In the genomic region with DNA sequence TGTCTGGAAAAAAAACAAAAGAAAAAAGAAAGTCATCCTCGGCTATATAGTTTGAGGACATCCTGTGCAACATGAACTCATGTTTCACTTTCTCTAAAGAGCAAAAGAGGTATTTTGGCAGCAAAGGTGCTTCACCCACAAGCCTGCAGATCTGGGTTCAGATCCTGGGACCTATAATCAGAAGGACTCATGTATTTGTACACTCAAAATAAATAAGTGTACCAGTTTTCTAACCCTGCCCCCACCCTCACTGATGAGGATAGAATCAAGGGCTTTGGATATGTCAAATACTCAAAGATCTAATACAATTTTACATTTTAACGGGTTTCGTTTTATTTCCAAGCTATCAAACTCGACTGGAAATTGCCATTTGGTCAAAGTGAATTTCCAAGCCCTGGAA, we compare ENCODE assay signal across 22 mouse cellular contexts. TPM values are rescaled to one million over a fixed set of nuclear protein-coding genes. Genes with fewer than 3 reads are reported as not detected.
"Had no signal": no experiment of that assay in that cellular context is flagged by ENCODE, and none has a peak within 500 bp of the region (broad histone marks: within the 10 kb centered on the region; RNA-seq: fewer than 3 reads in every experiment).

No protein-coding gene starts in this region.

- H3K9ac ChIP-seq: kidney, embryonic 15.5 days; limb, embryonic 15.5 days; midbrain, embryonic 15.5 days; neural tube, embryonic 13.5 days had no signal

- DNase-seq: kidney, adult 18-20 months; kidney, postnatal 14 days; layer of hippocampus, adult 9-11 months; layer of hippocampus, postnatal 36 days; lung, adult 2 months; lung, postnatal 4 days; retina, postnatal 1 day; right cerebral cortex, postnatal 4 days; spleen, adult 18-20 months; thymus, adult 18-20 months; thymus, postnatal 14 days had no signal

- H3K9me3 ChIP-seq: kidney, embryonic 15.5 days; limb, embryonic 15.5 days; midbrain, embryonic 10.5 days; midbrain, embryonic 15.5 days; neural tube, embryonic 13.5 days had no signal

- ATAC-seq: lung, postnatal 0 days had no signal

- H3K36me3 ChIP-seq: kidney, embryonic 15.5 days; midbrain, embryonic 10.5 days; midbrain, embryonic 15.5 days; neural tube, embryonic 13.5 days had no signal

- H3K27me3 ChIP-seq: kidney, embryonic 15.5 days; limb, embryonic 15.5 days; midbrain, embryonic 15.5 days; neural tube, embryonic 13.5 days had no signal

- H3K27ac ChIP-seq: kidney, embryonic 15.5 days; limb, embryonic 15.5 days; neural tube, embryonic 13.5 days had no signal

RNA-seq across cellular contexts. Expression of gene Gm21985, which starts 1.8 kb away (rescaled TPM):
- polyA plus RNA-seq: kidney, embryonic 15.5 days; limb, embryonic 15.5 days; lung, adult 2 months; lung, postnatal 0 days; midbrain, embryonic 15.5 days; neural tube, embryonic 13.5 days; stomach, embryonic 14.5 days had no signal

RNA-seq across cellular contexts. Expression of gene Nutm1, which starts 5.3 kb away (rescaled TPM):
- total RNA-seq: layer of hippocampus, postnatal 36 days; megakaryocyte, adult 5-6 weeks; monocyte, adult 5-6 weeks had no signal
- polyA plus RNA-seq: large intestine, adult 2 months; limb, embryonic 11.5 days; limb, embryonic 15.5 days; lung, adult 2 months; midbrain, embryonic 15.5 days; stomach, embryonic 14.5 days had no signal
